Mouse (Mus musculus) embryonic facial prominence, embryonic 14.5 days (tissue): ENCODE results near the gene Olfr944. TPM values are rescaled to one million over a fixed set of nuclear protein-coding genes. Genes with fewer than 3 reads are reported as not detected.

Source experiments
- ATAC-seq: fragments of 200-750 bp; cut with Nextera tagmentation; 2 replicates; pipeline ENCODE4 v1.8.0; 2017; ENCODE audit warnings: low read depth, moderate number of reproducible peaks, moderate TSS enrichment
- DNase-seq: peaks from one replicate; pipeline ENCODE4 v3.0.0-alpha.2; 2015; ENCODE audit warnings: low spot score
- H3K27ac ChIP-seq: fragments of 300-500 bp; sonication (generic); replicated peaks from 2 replicates; pipeline ENCODE4 v1.5.1; 2014; ENCODE audit warnings: low read depth, mild to moderate bottlenecking, low read length, moderate library complexity
- H3K27me3 ChIP-seq: fragments of 300-500 bp; sonication (generic); replicated peaks from 2 replicates; pipeline ENCODE4 v1.6.1; 2014; ENCODE audit warnings: low read length; ENCODE audit not compliant: control insufficient read depth, insufficient read depth
- H3K36me3 ChIP-seq: fragments of 300-500 bp; sonication (generic); 2 replicates; pipeline ENCODE4 v1.6.1; 2014; ENCODE audit warnings: low read length, mixed read lengths; ENCODE audit not compliant: control insufficient read depth, insufficient read depth
- H3K4me1 ChIP-seq: fragments of 300-500 bp; sonication (generic); 2 replicates; pipeline ENCODE4 v1.6.1; 2014; ENCODE audit warnings: antibody characterized with exemption, low read length; ENCODE audit not compliant: control insufficient read depth, insufficient read depth
- H3K4me2 ChIP-seq: fragments of 300-500 bp; sonication (generic); 2 replicates; pipeline ENCODE4 v1.6.1; 2014; ENCODE audit warnings: low read depth, mild to moderate bottlenecking, low read length, moderate library complexity, mixed read lengths
- H3K4me3 ChIP-seq: fragments of 300-500 bp; sonication (generic); 2 replicates; pipeline ENCODE4 v1.5.1; 2014; ENCODE audit warnings: low read depth, mild to moderate bottlenecking, low read length
- H3K9ac ChIP-seq: fragments of 300-500 bp; sonication (generic); 2 replicates; pipeline ENCODE4 v1.6.1; 2014; ENCODE audit warnings: low read depth, mild to moderate bottlenecking, low read length, moderate library complexity, mixed read lengths
- H3K9me3 ChIP-seq: fragments of 300-500 bp; sonication (generic); 2 replicates; pipeline ENCODE4 v1.6.1; 2016; ENCODE audit warnings: low read length; ENCODE audit not compliant: control insufficient read depth
- WGBS: fragments of 180-500 bp; shearing (Covaris S2); extraction: QIAGEN DNeasy Blood & Tissue Kit; methylation state at CpG from one replicate; pipeline ENCODE4 v1.1.7; 2014; 5-methylcytosine and 5-hydroxymethylcytosine counted together
- polyA plus RNA-seq: library from polyadenylated mRNA; unstranded; fragments of >200 nt; fragmentation: Nextera tagmentation; extraction: Ambion mirVana; gene quantifications from 2 replicates; pipeline ENCODE4 v1.2.1, GENCODE M21; 2014

The Olfr944 gene
- polyA plus RNA-seq: 0.13 TPM in 1 of 2 replicates, not detected in the other

DNA sequence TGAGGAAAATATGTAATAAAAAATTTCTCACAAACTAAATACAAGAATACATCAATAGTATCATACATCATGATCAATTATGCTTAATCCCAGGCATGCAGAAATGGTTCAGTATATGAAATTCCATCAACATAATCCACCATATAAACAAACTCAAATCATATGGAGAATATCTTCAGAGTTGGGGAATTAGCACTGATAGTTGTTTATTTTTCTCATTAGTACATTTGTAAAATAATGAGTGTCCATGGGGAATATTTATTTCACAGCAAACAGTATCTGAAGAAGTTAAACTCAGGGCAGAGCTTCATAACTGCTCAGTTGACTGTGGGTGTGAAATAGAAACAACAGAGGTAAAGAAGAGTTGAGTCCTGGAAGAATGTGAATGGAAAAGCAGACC is at the start of gene Olfr944:
TSS of gene Olfr944 (plus strand) at position 301 of the 400 bp plus-strand sequence.
- no peak within 1 kb of the TSS for H3K27ac ChIP-seq
- H3K27me3 ChIP-seq: no peaks in the 10 kb centered on the region
- no peaks in the 10 kb centered on the region for H3K36me3 ChIP-seq
- no peak within 1 kb of the TSS for H3K4me3 ChIP-seq
- no peak for ATAC-seq
- DNase-seq: no peak
- H3K4me1 ChIP-seq: no peaks in the 10 kb centered on the region
- no peak within 1 kb of the TSS for H3K4me2 ChIP-seq
- H3K9me3 ChIP-seq: no peaks in the 10 kb centered on the region
- H3K9ac ChIP-seq: no peak within 1 kb of the TSS

DNA sequence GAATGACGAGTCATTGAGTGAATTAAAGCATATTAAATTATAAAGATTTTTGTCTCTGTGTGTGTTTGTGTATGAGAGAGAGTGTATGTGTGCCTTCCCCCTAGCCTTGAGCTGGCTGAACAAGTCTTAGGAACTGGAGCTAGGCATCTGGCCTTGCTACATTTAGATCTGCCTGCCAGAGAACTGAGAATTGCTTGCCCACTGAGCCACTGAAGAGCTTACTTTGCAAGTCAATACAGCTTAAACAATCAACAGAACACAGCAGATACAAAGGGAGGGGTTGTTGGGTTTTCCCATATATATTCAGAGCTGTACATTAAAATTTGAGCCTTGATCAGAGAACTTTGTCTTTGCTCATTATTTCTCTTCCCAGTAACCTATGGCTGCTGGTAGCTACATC is 49.3 kb upstream of the Olfr944 start:
- WGBS: 51% methylated on average over 1 of the region's 1 CpGs
- H3K9me3 ChIP-seq: no peaks in the 10 kb centered on the region
- no peak overlapping the region for H3K4me2 ChIP-seq
- no peak overlapping the region for H3K4me3 ChIP-seq
- H3K27ac ChIP-seq: no peak overlapping the region
- ATAC-seq: no peak
- H3K4me1 ChIP-seq: no peaks in the 10 kb centered on the region
- H3K27me3 ChIP-seq: no peaks in the 10 kb centered on the region
- H3K36me3 ChIP-seq: no peaks in the 10 kb centered on the region
- no peak for DNase-seq
- H3K9ac ChIP-seq: no peak overlapping the region

DNA sequence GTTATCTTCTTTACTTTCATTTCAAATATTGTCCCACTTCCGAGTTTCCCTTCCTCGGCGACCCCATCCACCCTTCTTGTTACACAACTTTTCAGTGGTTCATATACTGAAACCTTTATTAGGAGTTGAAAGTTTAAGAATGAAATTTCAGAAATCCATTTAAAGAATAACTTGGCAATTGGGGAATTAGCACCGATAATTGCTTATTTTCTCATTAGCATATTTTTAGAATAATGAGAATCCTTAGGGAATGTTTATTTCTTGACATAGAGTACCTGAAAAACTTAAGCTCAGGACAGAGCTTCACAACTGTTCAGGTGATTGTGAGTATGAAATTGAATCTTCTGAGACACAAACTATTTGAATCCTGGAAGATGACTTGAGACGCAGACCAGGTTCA is 35.7 kb upstream of the Olfr944 start, which contains the start of gene Olfr943:
TSS of gene Olfr943 (plus strand) at position 301 of the 400 bp plus-strand sequence.
- Histone ChIP-seq H3K4me3 (no peak within 1 kb of the TSS), H3K4me1 (no peaks in the 10 kb centered on the region), H3K27ac (no peak within 1 kb of the TSS), H3K9ac (no peak within 1 kb of the TSS), H3K4me2 (no peak within 1 kb of the TSS), H3K27me3 (no peaks in the 10 kb centered on the region), H3K9me3 (no peaks in the 10 kb centered on the region), H3K36me3 (no peaks in the 10 kb centered on the region)
- 90% methylated on average over 5 of the region's 5 CpGs for WGBS
- DNase-seq (no peak), ATAC-seq (no peak)

DNA sequence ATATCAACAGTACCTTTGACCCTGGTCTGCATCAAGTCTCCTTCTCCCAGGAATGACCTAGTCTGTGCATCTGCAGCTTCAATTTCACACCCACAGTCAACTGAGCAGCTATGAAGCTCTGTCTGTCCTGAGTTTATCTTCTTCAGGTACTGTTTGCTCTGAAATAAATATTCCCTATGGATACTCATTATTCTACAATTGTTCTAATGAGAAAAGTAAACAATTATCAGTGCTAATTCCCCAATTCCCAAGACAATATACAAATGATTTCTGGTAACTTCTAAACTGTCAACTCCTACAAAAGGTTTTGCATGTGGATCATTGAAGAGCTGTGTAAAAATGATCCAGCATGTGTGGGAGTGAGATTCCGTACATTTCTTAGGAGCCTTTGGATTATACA is 48.2 kb downstream of the Olfr944 start, which contains the start of gene Olfr1537:
TSS of gene Olfr1537 (minus strand) at position 101 of the 400 bp plus-strand sequence.
- H3K4me1 ChIP-seq: no peaks in the 10 kb centered on the region
- H3K27me3 ChIP-seq: no peaks in the 10 kb centered on the region
- DNase-seq (no peak), ATAC-seq (no peak)
- WGBS: 75% methylated on average over 1 of the region's 1 CpGs
- no peaks in the 10 kb centered on the region for H3K36me3 ChIP-seq
- no peak within 1 kb of the TSS for H3K27ac ChIP-seq
- H3K4me2 ChIP-seq: no peak within 1 kb of the TSS
- H3K9ac ChIP-seq: no peak within 1 kb of the TSS
- H3K4me3 ChIP-seq: no peak within 1 kb of the TSS
- no peaks in the 10 kb centered on the region for H3K9me3 ChIP-seq

Other genes with a start within 250 kb of the Olfr944 start
- gene Olfr933, start 229.6 kb upstream of the Olfr944 start, polyA plus RNA-seq: 0.10 TPM in 1 of 2 replicates, not detected in the other
- not detected in 2 replicates for gene Olfr934, start 213.6 kb upstream of the Olfr944 start, polyA plus RNA-seq
- 0.10 TPM in 1 of 2 replicates, not detected in the other for gene Olfr935, start 202.2 kb upstream of the Olfr944 start, polyA plus RNA-seq
- gene Olfr146, start 178.5 kb upstream of the Olfr944 start, polyA plus RNA-seq: 0.20 TPM in 1 of 2 replicates, not detected in the other
- gene Olfr937, start 137.0 kb upstream of the Olfr944 start, polyA plus RNA-seq: not detected in 2 replicates
- not detected in 2 replicates for gene Olfr938, start 123.0 kb upstream of the Olfr944 start, polyA plus RNA-seq
- gene Olfr27, start 73.8 kb upstream of the Olfr944 start, polyA plus RNA-seq: not detected in 2 replicates
- gene Olfr943, start 35.6 kb upstream of the Olfr944 start, polyA plus RNA-seq: not detected in 2 replicates
- 0.08 and 0.13 TPM in 2 replicates for gene Olfr1537, start 48.1 kb downstream of the Olfr944 start, polyA plus RNA-seq
- not detected in 2 replicates for gene Olfr945, start 74.9 kb downstream of the Olfr944 start, polyA plus RNA-seq
- not detected in 2 replicates for gene Olfr948, start 124.1 kb downstream of the Olfr944 start, polyA plus RNA-seq
- gene Olfr951, start 185.5 kb downstream of the Olfr944 start, polyA plus RNA-seq: 0.17 TPM in 1 of 2 replicates, not detected in the other
- not detected in 2 replicates for gene Olfr952, start 225.2 kb downstream of the Olfr944 start, polyA plus RNA-seq